24 mouse cellular contexts compared by ENCODE assay signal in genomic region chr12:14204491-14204890, GRCm38 (mm10). TPM values are rescaled to one million over a fixed set of nuclear protein-coding genes. Genes with fewer than 3 reads are reported as not detected.
DNase-seq lines count a peak whose midpoint lies in the region; ATAC-seq and TF ChIP-seq lines count a peak whose summit lies in the region.
"Had no signal": no experiment of that assay in that cellular context is flagged by ENCODE, and none has a peak within 500 bp of the region (broad histone marks: within the 10 kb centered on the region; RNA-seq: fewer than 3 reads in every experiment).

No protein-coding gene starts in this region.

- H3K4me1 ChIP-seq in midbrain, embryonic 13.5 days (replicated peaks): no peaks in the 10 kb centered on the region
- H3K4me1 ChIP-seq in midbrain, postnatal 0 days (ENCODE audit: insufficient read depth, low read length): no peaks in the 10 kb centered on the region
- H3K4me1 ChIP-seq in midbrain, embryonic 15.5 days: no peaks in the 10 kb centered on the region
- no peaks in the 10 kb centered on the region for H3K4me1 ChIP-seq in midbrain, embryonic 11.5 days (ENCODE audit: control insufficient read depth, insufficient read depth, low read length)
- no peaks in the 10 kb centered on the region for H3K4me1 ChIP-seq in neural tube, embryonic 14.5 days (ENCODE audit: control insufficient read depth, insufficient read depth, low read length)
- no peaks in the 10 kb centered on the region for H3K4me1 ChIP-seq in midbrain, embryonic 16.5 days (ENCODE audit: control insufficient read depth, insufficient read depth, low read length)
- H3K4me1 ChIP-seq: embryonic facial prominence, embryonic 10.5 days; embryonic facial prominence, embryonic 12.5 days; forebrain, embryonic 13.5 days had no signal

- no peak overlapping the region for H3K9ac ChIP-seq in midbrain, embryonic 13.5 days (replicated peaks)
- H3K9ac ChIP-seq in midbrain, postnatal 0 days (replicated peaks; ENCODE audit: low read length, poor library complexity, severe bottlenecking): no peak overlapping the region
- no peak overlapping the region for H3K9ac ChIP-seq in midbrain, embryonic 15.5 days
- H3K9ac ChIP-seq in midbrain, embryonic 11.5 days (ENCODE audit: low read length): no peak overlapping the region
- no peak overlapping the region for H3K9ac ChIP-seq in neural tube, embryonic 14.5 days (replicated peaks; ENCODE audit: low read depth, low read length)
- H3K9ac ChIP-seq in midbrain, embryonic 16.5 days (ENCODE audit: low read depth, low read length): no peak overlapping the region
- H3K9ac ChIP-seq: embryonic facial prominence, embryonic 12.5 days; forebrain, embryonic 13.5 days had no signal

- ATAC-seq in midbrain, embryonic 13.5 days: peak; percentile 48; the same call in 1 of the 2 replicates
- ATAC-seq in midbrain, postnatal 0 days (ENCODE audit: low FRiP score): no peak
- peak; percentile 37; the same call in 1 of the 2 replicates for ATAC-seq in midbrain, embryonic 15.5 days (replicated peaks)
- no peak for ATAC-seq in midbrain, embryonic 11.5 days (ENCODE audit: low FRiP score)
- peak; percentile 66; the same call in 1 of the 2 replicates for ATAC-seq in neural tube, embryonic 14.5 days (ENCODE audit: low read depth)
- 0 out of 2 replicates have a peak, but pooled peaks have one; percentile 36 for ATAC-seq in midbrain, embryonic 16.5 days
- ATAC-seq: activated CD4-positive, CD25-positive, alpha-beta regulatory T cell, adult 4 months; CD4-positive, CD25-positive, alpha-beta regulatory T cell, adult 4 months; forebrain, embryonic 13.5 days; Patski had no signal

- 86% methylated on average over 1 of the region's 1 CpGs for WGBS in midbrain, embryonic 13.5 days
- WGBS in midbrain, postnatal 0 days: 91% methylated on average over 1 of the region's 1 CpGs
- 83% methylated on average over 1 of the region's 1 CpGs for WGBS in midbrain, embryonic 15.5 days
- WGBS in midbrain, embryonic 11.5 days: 100% methylated on average over 1 of the region's 1 CpGs
- 50% methylated on average over 1 of the region's 1 CpGs for WGBS in neural tube, embryonic 14.5 days
- WGBS in midbrain, embryonic 16.5 days: 91% methylated on average over 1 of the region's 1 CpGs

- no peak overlapping the region for H3K4me3 ChIP-seq in midbrain, embryonic 13.5 days (replicated peaks)
- H3K4me3 ChIP-seq in midbrain, postnatal 0 days (ENCODE audit: low read depth, low read length): no peak overlapping the region
- H3K4me3 ChIP-seq in midbrain, embryonic 15.5 days: no peak overlapping the region
- H3K4me3 ChIP-seq in midbrain, embryonic 11.5 days (ENCODE audit: low read depth, low read length): no peak overlapping the region
- no peak overlapping the region for H3K4me3 ChIP-seq in neural tube, embryonic 14.5 days (ENCODE audit: low read depth, low read length)
- no peak overlapping the region for H3K4me3 ChIP-seq in midbrain, embryonic 16.5 days (ENCODE audit: low read depth, low read length)
- H3K4me3 ChIP-seq: embryonic facial prominence, embryonic 10.5 days; embryonic facial prominence, embryonic 12.5 days; forebrain, embryonic 13.5 days had no signal

- no peak overlapping the region for H3K27ac ChIP-seq in midbrain, embryonic 13.5 days
- H3K27ac ChIP-seq in midbrain, postnatal 0 days (ENCODE audit: low read depth, low read length): no peak overlapping the region
- H3K27ac ChIP-seq in midbrain, embryonic 15.5 days: no peak overlapping the region
- no peak overlapping the region for H3K27ac ChIP-seq in midbrain, embryonic 11.5 days (ENCODE audit: low read depth, low read length)
- no peak overlapping the region for H3K27ac ChIP-seq in neural tube, embryonic 14.5 days (ENCODE audit: low read depth, low read length)
- no peak overlapping the region for H3K27ac ChIP-seq in midbrain, embryonic 16.5 days (ENCODE audit: low read length)
- H3K27ac ChIP-seq: embryonic facial prominence, embryonic 10.5 days; embryonic facial prominence, embryonic 12.5 days; forebrain, embryonic 13.5 days had no signal

- no peak overlapping the region for H3K4me2 ChIP-seq in midbrain, embryonic 13.5 days (replicated peaks)
- H3K4me2 ChIP-seq in midbrain, postnatal 0 days (ENCODE audit: low read depth, low read length, poor library complexity, severe bottlenecking): no peak overlapping the region
- H3K4me2 ChIP-seq in midbrain, embryonic 15.5 days: no peak overlapping the region
- no peak overlapping the region for H3K4me2 ChIP-seq in midbrain, embryonic 11.5 days
- H3K4me2 ChIP-seq in neural tube, embryonic 14.5 days (ENCODE audit: low read depth, low read length): no peak overlapping the region
- H3K4me2 ChIP-seq in midbrain, embryonic 16.5 days (ENCODE audit: low read length): no peak overlapping the region
- H3K4me2 ChIP-seq: embryonic facial prominence, embryonic 12.5 days; forebrain, embryonic 13.5 days had no signal

- H3K9me3 ChIP-seq in midbrain, embryonic 13.5 days: no peaks in the 10 kb centered on the region
- H3K9me3 ChIP-seq in midbrain, postnatal 0 days (ENCODE audit: low read length): no peaks in the 10 kb centered on the region
- no peaks in the 10 kb centered on the region for H3K9me3 ChIP-seq in midbrain, embryonic 15.5 days
- H3K9me3 ChIP-seq in midbrain, embryonic 11.5 days (ENCODE audit: control insufficient read depth, low read length): no peaks in the 10 kb centered on the region
- no peaks in the 10 kb centered on the region for H3K9me3 ChIP-seq in neural tube, embryonic 14.5 days (ENCODE audit: control insufficient read depth, low read length)
- H3K9me3 ChIP-seq in midbrain, embryonic 16.5 days (replicated peaks; ENCODE audit: control insufficient read depth, low read length, poor library complexity, severe bottlenecking): no peaks in the 10 kb centered on the region
- H3K9me3 ChIP-seq: embryonic facial prominence, embryonic 10.5 days; embryonic facial prominence, embryonic 12.5 days; forebrain, embryonic 13.5 days; G1E had no signal

- no peak for TF ChIP-seq CTCF in midbrain, postnatal 0 days (IDR thresholded peaks at IDR 0.05)

- no peaks in the 10 kb centered on the region for H3K27me3 ChIP-seq in midbrain, embryonic 13.5 days
- no peaks in the 10 kb centered on the region for H3K27me3 ChIP-seq in midbrain, postnatal 0 days (ENCODE audit: insufficient read depth, low read length)
- no peaks in the 10 kb centered on the region for H3K27me3 ChIP-seq in midbrain, embryonic 15.5 days (replicated peaks)
- no peaks in the 10 kb centered on the region for H3K27me3 ChIP-seq in midbrain, embryonic 11.5 days (ENCODE audit: control insufficient read depth, insufficient read depth, low read length)
- H3K27me3 ChIP-seq in neural tube, embryonic 14.5 days (ENCODE audit: control insufficient read depth, insufficient read depth, low read length): no peaks in the 10 kb centered on the region
- no peaks in the 10 kb centered on the region for H3K27me3 ChIP-seq in midbrain, embryonic 16.5 days (ENCODE audit: control insufficient read depth, insufficient read depth, low read depth, low read length)
- H3K27me3 ChIP-seq: CH12.LX; embryonic facial prominence, embryonic 12.5 days; forebrain, embryonic 13.5 days had no signal

- no peaks in the 10 kb centered on the region for H3K36me3 ChIP-seq in midbrain, embryonic 13.5 days
- no peaks in the 10 kb centered on the region for H3K36me3 ChIP-seq in midbrain, postnatal 0 days (ENCODE audit: insufficient read depth, low read length)
- no peaks in the 10 kb centered on the region for H3K36me3 ChIP-seq in midbrain, embryonic 15.5 days (replicated peaks)
- no peaks in the 10 kb centered on the region for H3K36me3 ChIP-seq in midbrain, embryonic 11.5 days (ENCODE audit: control insufficient read depth, insufficient read depth, low read length)
- no peaks in the 10 kb centered on the region for H3K36me3 ChIP-seq in neural tube, embryonic 14.5 days (ENCODE audit: control insufficient read depth, insufficient read depth, low read length)
- no peaks in the 10 kb centered on the region for H3K36me3 ChIP-seq in midbrain, embryonic 16.5 days (ENCODE audit: control insufficient read depth, insufficient read depth, low read length)
- H3K36me3 ChIP-seq: embryonic facial prominence, embryonic 10.5 days; embryonic facial prominence, embryonic 12.5 days; G1E had no signal

- DNase-seq in midbrain, postnatal 0 days (ENCODE audit: low spot score): no peak
- DNase-seq in midbrain, embryonic 11.5 days (ENCODE audit: low spot score, missing footprints): no peak
- DNase-seq in neural tube, embryonic 10.5 days (ENCODE audit: extremely low spot score, low spot score): no peak
- DNase-seq: adrenal gland, adult 8-10 months; adrenal gland, postnatal 14 days; adrenal gland, postnatal 36 days; B cell, adult 2 months; cerebellum, adult 11-12 months; cerebellum, adult 2 months; cerebellum, adult 9-10 months; cerebellum, postnatal 10 days; cerebellum, postnatal 25 days had no signal

RNA-seq across cellular contexts. Expression of gene Fam84a, which starts 52.6 kb away (rescaled TPM):
- polyA plus RNA-seq in midbrain, embryonic 13.5 days (2015; fragmentation: Nextera tagmentation; extraction: Ambion mirVana): 41.8 and 48.4 TPM in 2 replicates
- 86.3 and 88.1 TPM in 2 replicates for total RNA-seq in midbrain, postnatal 0 days (2014; rRNA removed)
- polyA plus RNA-seq in midbrain, postnatal 0 days (2015; fragmentation: Nextera tagmentation; extraction: Ambion mirVana): 51.9 and 53.0 TPM in 2 replicates
- polyA plus RNA-seq in midbrain, embryonic 15.5 days (2015; fragmentation: Nextera tagmentation; extraction: Ambion mirVana): 62.4 and 67.5 TPM in 2 replicates
- 28.3 and 30.5 TPM in 2 replicates for polyA plus RNA-seq in midbrain, embryonic 11.5 days (2014; fragmentation: Nextera tagmentation; extraction: Ambion mirVana)
- 62.7 and 65.3 TPM in 2 replicates for polyA plus RNA-seq in neural tube, embryonic 14.5 days (2014; fragmentation: Nextera tagmentation; extraction: Ambion mirVana)
- 74.8 and 75.7 TPM in 2 replicates for polyA plus RNA-seq in midbrain, embryonic 16.5 days (2015; fragmentation: Nextera tagmentation; extraction: Ambion mirVana)
- total RNA-seq: CH12.LX had no signal
- polyA plus RNA-seq: CD4-positive, CD25-positive, alpha-beta regulatory T cell, adult 4 months; G1E had no signal

Comparison
In these comparisons a context has a peak if more than half of its experiments do, and no peak if none do; other contexts are left out.
1. ATAC-seq: peak in midbrain, embryonic 13.5 days (single experiment), midbrain, embryonic 15.5 days (single experiment), neural tube, embryonic 14.5 days (single experiment) and midbrain, embryonic 16.5 days (single experiment); none in midbrain, postnatal 0 days (single experiment) and midbrain, embryonic 11.5 days (single experiment).